Mouse (Mus musculus) cerebellum, adult 2 months (tissue): ENCODE data around the gene Aven.

ENCODE experiments used
- CTCF ChIP-seq: fragments of 200-500 bp; IDR thresholded peaks from 2 replicates; pipeline ENCODE4 v1.5.1; 2011; ENCODE audit warnings: low read depth, mild to moderate bottlenecking, control low read depth, low read length, moderate library complexity, borderline replicate concordance; ENCODE audit not compliant: insufficient read depth
- POLR2A ChIP-seq: fragments of 200-500 bp; IDR thresholded peaks from 2 replicates; pipeline ENCODE4 v1.6.1; 2011; ENCODE audit warnings: low read length, control low read depth, borderline replicate concordance; ENCODE audit not compliant: insufficient read depth

GRCm38 (mm10) chr2:112676175-112676574 lies 183.4 kb downstream of the Aven start:
- TF ChIP-seq CTCF: no peak
- no peak for TF ChIP-seq POLR2A
